Mouse (Mus musculus): ENCODE results near the gene Pla2g12a. TPM values are rescaled to one million over a fixed set of nuclear protein-coding genes. Genes with fewer than 3 reads are reported as not detected.
A peak's percentile ranks its signal among the peaks of the same experiment; 100 is the strongest.

Gene Pla2g12a
- polyA plus RNA-seq (2011; ENCODE audit: insufficient read length, low read depth, missing spikeins) = 21.1 and 30.5 TPM in 2 replicates

DNA sequence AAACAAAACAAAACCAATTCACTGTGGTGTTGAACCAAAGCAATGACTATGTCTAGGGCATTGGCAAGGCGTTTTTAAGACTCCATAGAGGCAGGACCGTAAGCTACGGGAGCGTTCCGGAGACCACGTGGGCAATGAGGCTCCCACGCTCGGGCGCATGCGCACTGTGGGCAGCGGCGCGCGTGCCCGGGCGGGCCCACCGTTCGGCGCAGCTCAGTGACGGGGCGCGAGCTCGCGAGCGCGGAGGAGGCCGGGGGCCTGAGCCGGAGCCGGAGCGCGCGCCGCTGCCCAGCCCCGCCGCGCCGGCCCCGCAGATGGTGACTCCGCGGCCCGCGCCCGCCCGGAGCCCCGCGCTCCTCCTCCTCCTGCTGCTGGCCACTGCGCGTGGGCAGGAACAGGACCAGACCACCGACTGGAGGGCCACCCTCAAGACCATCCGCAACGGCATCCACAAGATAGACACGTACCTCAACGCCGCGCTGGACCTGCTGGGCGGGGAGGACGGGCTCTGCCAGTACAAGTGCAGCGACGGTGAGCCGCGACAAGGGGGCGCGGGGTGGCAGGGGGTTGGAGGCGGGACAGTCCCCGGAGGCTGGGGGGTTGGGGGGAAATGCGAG is at the start of gene Pla2g12a:
TSS of gene Pla2g12a (plus strand) at position 202 of the 617 bp plus-strand sequence.
- peak within 1 kb of the TSS; percentile 71 for H3K4me3 ChIP-seq (ENCODE audit: insufficient read depth, low read length)
- H3K27ac ChIP-seq (ENCODE audit: insufficient read depth, low read length) = no peak within 1 kb of the TSS
- TF ChIP-seq POLR2A (IDR thresholded peaks at IDR 0.05; ENCODE audit: low read depth, low read length) (no peak; the same call in 1 of the 2 replicates), CTCF (IDR thresholded peaks at IDR 0.05; ENCODE audit: borderline replicate concordance, insufficient read depth, low read length) (no peak)
- no peaks in the 10 kb centered on the region; the same call in 1 of the 2 replicates for H3K4me1 ChIP-seq (ENCODE audit: control insufficient read depth, insufficient read depth, low read length)

GRCm38 (mm10) chr3:129830626-129831025 is 47.8 kb upstream of the Pla2g12a start:
- peak overlapping the region; percentile 63 for H3K4me3 ChIP-seq (ENCODE audit: insufficient read depth, low read length)
- no peak for TF ChIP-seq CTCF (IDR thresholded peaks at IDR 0.05; ENCODE audit: borderline replicate concordance, insufficient read depth, low read length)
- TF ChIP-seq POLR2A (IDR thresholded peaks at IDR 0.05; ENCODE audit: low read depth, low read length) = no peak
- H3K27ac ChIP-seq (ENCODE audit: insufficient read depth, low read length) = peak overlapping the region; percentile 64
- H3K4me1 ChIP-seq (ENCODE audit: control insufficient read depth, insufficient read depth, low read length) = peaks cover 6% of the 10 kb centered on the region

DNA sequence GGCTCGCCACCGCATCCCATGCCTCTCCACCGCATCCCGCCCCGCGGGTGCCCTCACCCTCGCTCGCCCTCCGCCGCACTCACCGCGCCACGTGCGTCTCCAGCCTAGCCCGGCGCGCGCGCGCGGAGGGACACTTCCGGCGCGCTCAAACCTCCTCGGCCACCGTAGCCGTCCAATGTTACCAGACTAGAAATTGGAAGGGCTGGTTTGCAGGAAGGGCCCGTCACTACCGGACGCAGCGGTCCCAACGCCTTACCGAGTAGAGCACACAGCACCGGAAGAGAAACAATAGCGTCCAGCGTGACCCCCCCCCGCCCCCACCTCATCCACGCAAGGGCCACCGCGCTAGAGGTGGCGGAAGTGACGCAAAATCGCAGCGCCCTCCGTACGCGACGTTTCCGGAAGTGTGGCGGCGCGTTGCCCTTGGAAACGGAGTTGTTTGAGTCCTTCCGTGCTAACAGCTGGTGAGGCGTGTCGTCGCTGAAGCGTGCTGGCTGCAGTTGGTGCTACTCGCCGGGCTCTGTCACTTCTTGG is 47.3 kb upstream of the Pla2g12a start, which contains the start of gene Gar1:
TSS of gene Gar1 (minus strand) at position 362 of the 534 bp plus-strand sequence.
- Histone ChIP-seq H3K27ac (ENCODE audit: insufficient read depth, low read length) (peak within 1 kb of the TSS; percentile 64), H3K4me3 (ENCODE audit: insufficient read depth, low read length) (peak within 1 kb of the TSS; percentile 63), H3K4me1 (ENCODE audit: control insufficient read depth, insufficient read depth, low read length) (peaks cover 6% of the 10 kb centered on the region)
- TF ChIP-seq POLR2A (IDR thresholded peaks at IDR 0.05; ENCODE audit: low read depth, low read length) (peak; percentile 73), CTCF (IDR thresholded peaks at IDR 0.05; ENCODE audit: borderline replicate concordance, insufficient read depth, low read length) (no peak)

GRCm38 (mm10) chr3:129835388-129835934 is 42.9 kb upstream of the Pla2g12a start, which contains the start of gene Cfi:
TSS of gene Cfi (plus strand) at chr3:129835884.
- Histone ChIP-seq H3K4me3 (ENCODE audit: insufficient read depth, low read length) (no peak within 1 kb of the TSS), H3K27ac (ENCODE audit: insufficient read depth, low read length) (no peak within 1 kb of the TSS), H3K4me1 (ENCODE audit: control insufficient read depth, insufficient read depth, low read length) (no peaks in the 10 kb centered on the region)
- no peak for TF ChIP-seq POLR2A (IDR thresholded peaks at IDR 0.05; ENCODE audit: low read depth, low read length)
- TF ChIP-seq CTCF (IDR thresholded peaks at IDR 0.05; ENCODE audit: borderline replicate concordance, insufficient read depth, low read length) = no peak

GRCm38 (mm10) chr3:129836051-129836697 is 42.2 kb upstream of the Pla2g12a start:
- TF ChIP-seq POLR2A (IDR thresholded peaks at IDR 0.05; ENCODE audit: low read depth, low read length) (no peak), CTCF (IDR thresholded peaks at IDR 0.05; ENCODE audit: borderline replicate concordance, insufficient read depth, low read length) (no peak)
- Histone ChIP-seq H3K27ac (ENCODE audit: insufficient read depth, low read length) (no peak overlapping the region), H3K4me3 (ENCODE audit: insufficient read depth, low read length) (no peak overlapping the region), H3K4me1 (ENCODE audit: control insufficient read depth, insufficient read depth, low read length) (no peaks in the 10 kb centered on the region)

DNA sequence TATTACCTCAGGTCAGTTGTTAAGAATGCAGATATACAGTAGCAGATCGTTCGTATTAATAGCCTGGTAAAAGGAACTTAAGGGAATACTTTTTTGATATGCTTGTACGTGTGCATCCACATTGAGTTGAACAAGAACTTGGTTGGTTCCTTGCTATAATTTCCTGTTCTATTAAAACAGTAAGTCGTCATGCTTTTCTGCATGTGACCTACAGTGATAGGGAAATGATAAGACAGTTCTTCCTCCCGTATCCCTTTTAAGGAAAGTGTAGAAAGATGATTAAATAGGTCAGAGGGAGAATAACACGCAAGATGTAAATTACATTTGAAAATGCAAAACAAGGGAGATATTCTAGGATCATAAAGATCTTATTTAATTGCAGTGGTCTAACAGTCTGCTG is 41.4 kb upstream of the Pla2g12a start:
- TF ChIP-seq POLR2A (IDR thresholded peaks at IDR 0.05; ENCODE audit: low read depth, low read length) (no peak), CTCF (IDR thresholded peaks at IDR 0.05; ENCODE audit: borderline replicate concordance, insufficient read depth, low read length) (no peak)
- no peak overlapping the region for H3K27ac ChIP-seq (ENCODE audit: insufficient read depth, low read length)
- H3K4me1 ChIP-seq (ENCODE audit: control insufficient read depth, insufficient read depth, low read length) = no peaks in the 10 kb centered on the region
- H3K4me3 ChIP-seq (ENCODE audit: insufficient read depth, low read length) = no peak overlapping the region

GRCm38 (mm10) chr3:129838017-129838416 is 40.4 kb upstream of the Pla2g12a start:
- Histone ChIP-seq H3K4me3 (ENCODE audit: insufficient read depth, low read length) (no peak overlapping the region), H3K27ac (ENCODE audit: insufficient read depth, low read length) (no peak overlapping the region), H3K4me1 (ENCODE audit: control insufficient read depth, insufficient read depth, low read length) (no peaks in the 10 kb centered on the region)
- TF ChIP-seq CTCF (IDR thresholded peaks at IDR 0.05; ENCODE audit: borderline replicate concordance, insufficient read depth, low read length) (no peak), POLR2A (IDR thresholded peaks at IDR 0.05; ENCODE audit: low read depth, low read length) (no peak)

DNA sequence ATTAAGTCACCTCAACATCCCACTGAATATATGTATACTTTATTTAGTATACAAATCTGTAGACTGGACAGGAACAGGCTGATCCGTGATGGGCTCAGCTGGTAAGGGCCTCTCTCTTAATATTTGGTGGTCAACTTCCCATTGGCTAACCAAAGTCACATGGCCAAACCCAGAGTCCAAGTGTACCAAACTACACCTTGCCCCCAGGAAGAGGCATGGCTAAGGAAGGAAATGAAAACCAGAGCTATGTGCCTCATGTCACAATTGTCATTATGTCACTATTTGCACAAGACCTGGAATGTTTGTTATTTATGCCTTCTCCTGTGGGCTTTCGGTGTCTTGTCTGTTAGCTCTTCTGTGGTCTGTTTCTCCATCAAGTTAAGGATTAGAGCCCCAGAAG is 32.5 kb upstream of the Pla2g12a start:
- TF ChIP-seq POLR2A (IDR thresholded peaks at IDR 0.05; ENCODE audit: low read depth, low read length) (no peak), CTCF (IDR thresholded peaks at IDR 0.05; ENCODE audit: borderline replicate concordance, insufficient read depth, low read length) (no peak)
- Histone ChIP-seq H3K4me1 (ENCODE audit: control insufficient read depth, insufficient read depth, low read length) (no peaks in the 10 kb centered on the region), H3K27ac (ENCODE audit: insufficient read depth, low read length) (no peak overlapping the region), H3K4me3 (ENCODE audit: insufficient read depth, low read length) (no peak overlapping the region)

DNA sequence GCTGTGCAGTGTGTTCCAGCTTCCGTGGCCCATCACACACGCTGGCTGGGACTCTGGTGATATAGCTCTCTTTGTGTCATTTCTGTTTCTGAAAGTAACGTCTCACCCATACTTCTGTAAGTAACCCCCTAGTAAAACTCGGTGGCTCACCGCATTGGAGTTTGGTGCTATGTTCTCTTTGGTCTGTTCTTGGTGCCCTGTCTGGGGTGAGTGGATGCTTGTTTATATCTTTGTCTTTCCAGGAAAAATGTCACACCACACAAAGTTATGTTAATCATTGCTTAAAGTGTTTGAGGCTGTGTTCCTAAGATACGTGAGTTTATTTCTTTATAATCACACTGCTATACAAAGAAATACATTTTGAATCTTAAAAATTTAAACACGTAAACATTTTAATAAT is 31.6 kb upstream of the Pla2g12a start:
- Histone ChIP-seq H3K4me3 (ENCODE audit: insufficient read depth, low read length) (no peak overlapping the region), H3K27ac (ENCODE audit: insufficient read depth, low read length) (no peak overlapping the region), H3K4me1 (ENCODE audit: control insufficient read depth, insufficient read depth, low read length) (no peaks in the 10 kb centered on the region)
- TF ChIP-seq CTCF (IDR thresholded peaks at IDR 0.05; ENCODE audit: borderline replicate concordance, insufficient read depth, low read length) (no peak), POLR2A (IDR thresholded peaks at IDR 0.05; ENCODE audit: low read depth, low read length) (no peak)
